Mouse (Mus musculus) heart, embryonic 11.5 days (tissue): Measurements from ENCODE around the gene Pnp. TPM values are rescaled to one million over a fixed set of nuclear protein-coding genes. Genes with fewer than 3 reads are reported as not detected.
"Not testable (repeated sequence)": the region's sequence is repeated elsewhere in the genome, so short reads cannot be mapped to it uniquely, and the experiment has no call there.

Source experiments
- ATAC-seq: fragments of 200-750 bp; cut with Nextera tagmentation; replicated peaks from 2 replicates; pipeline ENCODE4 v1.8.0; 2017; ENCODE audit warnings: moderate library complexity; ENCODE audit not compliant: insufficient number of reproducible peaks, low FRiP score, low TSS enrichment
- H3K27ac ChIP-seq: fragments of 300-500 bp; sonication (generic); 2 replicates; pipeline ENCODE4 v1.5.1; 2014; ENCODE audit warnings: mild to moderate bottlenecking, low read depth, low read length
- H3K27me3 ChIP-seq: fragments of 300-500 bp; sonication (generic); 2 replicates; pipeline ENCODE4 v1.6.1; 2014; ENCODE audit warnings: mild to moderate bottlenecking, low read length, mixed read lengths; ENCODE audit not compliant: control insufficient read depth, insufficient read depth
- H3K36me3 ChIP-seq: fragments of 300-500 bp; sonication (generic); 2 replicates; pipeline ENCODE4 v1.6.1; 2014; ENCODE audit warnings: mild to moderate bottlenecking, low read length, moderate library complexity, mixed read lengths; ENCODE audit not compliant: control insufficient read depth, insufficient read depth
- H3K4me1 ChIP-seq: fragments of 300-500 bp; sonication (generic); 2 replicates; pipeline ENCODE4 v1.6.1; 2014; ENCODE audit warnings: low read length; ENCODE audit not compliant: control insufficient read depth, insufficient read depth
- H3K4me2 ChIP-seq: fragments of 300-500 bp; sonication (generic); 2 replicates; pipeline ENCODE4 v1.6.1; 2014; ENCODE audit warnings: mild to moderate bottlenecking, moderate library complexity
- H3K4me3 ChIP-seq: fragments of 300-500 bp; sonication (generic); 2 replicates; pipeline ENCODE4 v1.5.1; 2014; ENCODE audit warnings: low read depth, low read length
- H3K9ac ChIP-seq: fragments of 300-500 bp; sonication (generic); 2 replicates; pipeline ENCODE4 v1.6.1; 2014; ENCODE audit warnings: mild to moderate bottlenecking, low read depth, low read length, moderate library complexity
- H3K9me3 ChIP-seq: fragments of 300-500 bp; sonication (generic); replicated peaks from 2 replicates; pipeline ENCODE4 v1.6.1; 2016; ENCODE audit warnings: low read length; ENCODE audit not compliant: control insufficient read depth
- WGBS: fragments of 180-500 bp; shearing (Covaris S2); extraction: QIAGEN DNeasy Blood & Tissue Kit; methylation state at CpG from one replicate; pipeline ENCODE4 v1.1.7; 2014; ENCODE audit not compliant: insufficient replicate concordance; 5-methylcytosine and 5-hydroxymethylcytosine counted together
- polyA plus RNA-seq: library from polyadenylated mRNA; unstranded; fragments of >200 nt; fragmentation: Nextera tagmentation; extraction: Ambion mirVana; gene quantifications from 2 replicates; pipeline ENCODE4 v1.2.1, GENCODE M21; 2014

Gene Pnp
- polyA plus RNA-seq, 1 experiment from 2014 or later = 46.6 TPM

GRCm38 (mm10) chr14:51007152-51007801, 76.4 kb downstream of the Pnp start, which contains the start of gene Rnase10:
TSS of gene Rnase10 (plus strand) at chr14:51007751.
- 74% methylated on average over 8 of the region's 8 CpGs for WGBS
- 0 out of 2 replicates have a peak, but pooled peaks cover 3% of the 10 kb centered on the region for H3K4me1 ChIP-seq
- ATAC-seq = no peak
- no peak within 1 kb of the TSS for H3K9ac ChIP-seq
- no peaks in the 10 kb centered on the region for H3K36me3 ChIP-seq
- no peak within 1 kb of the TSS for H3K4me2 ChIP-seq
- peak within 1 kb of the TSS; percentile 73 for H3K27ac ChIP-seq
- no peaks in the 10 kb centered on the region for H3K27me3 ChIP-seq
- H3K4me3 ChIP-seq = no peak within 1 kb of the TSS
- H3K9me3 ChIP-seq = no peaks in the 10 kb centered on the region

GRCm38 (mm10) chr14:51007914-51008713, 77.2 kb downstream of the Pnp start:
- Histone ChIP-seq H3K9me3 (no peaks in the 10 kb centered on the region), H3K9ac (no peak overlapping the region), H3K4me1 (0 out of 2 replicates have a peak, but pooled peaks cover 3% of the 10 kb centered on the region), H3K4me2 (no peak overlapping the region), H3K36me3 (no peaks in the 10 kb centered on the region), H3K27me3 (no peaks in the 10 kb centered on the region), H3K27ac (peak overlapping the region; percentile 73), H3K4me3 (no peak overlapping the region)
- 55% methylated on average over 13 of the region's 13 CpGs for WGBS
- ATAC-seq = peak; percentile 73

GRCm38 (mm10) chr14:51008781-51009180, 77.9 kb downstream of the Pnp start:
- Histone ChIP-seq H3K4me1 (0 out of 2 replicates have a peak, but pooled peaks cover 3% of the 10 kb centered on the region), H3K4me2 (no peak overlapping the region), H3K27me3 (no peaks in the 10 kb centered on the region), H3K27ac (peak overlapping the region; percentile 67), H3K4me3 (no peak overlapping the region), H3K9me3 (no peaks in the 10 kb centered on the region), H3K36me3 (no peaks in the 10 kb centered on the region), H3K9ac (no peak overlapping the region)
- no peak for ATAC-seq
- 68% methylated on average over 4 of the region's 4 CpGs for WGBS

- Histone ChIP-seq H3K36me3 (no peaks in the 10 kb centered on the region), H3K27me3 (no peaks in the 10 kb centered on the region), H3K9me3 (no peaks in the 10 kb centered on the region), H3K4me1 (0 out of 2 replicates have a peak, but pooled peaks cover 3% of the 10 kb centered on the region), H3K9ac (no peak overlapping the region), H3K27ac (peak overlapping the region; percentile 67; the same call in 1 of the 2 replicates), H3K4me2 (no peak overlapping the region), H3K4me3 (no peak overlapping the region)
- 76% methylated on average over 6 of the region's 6 CpGs for WGBS
- no peak for ATAC-seq
These were observed 78.7 kb downstream of the Pnp start for GRCm38 (mm10) chr14:51009572-51009971.

GRCm38 (mm10) chr14:51014724-51015123, 83.8 kb downstream of the Pnp start:
- H3K27ac ChIP-seq, H3K4me3 ChIP-seq, H3K27me3 ChIP-seq, H3K9me3 ChIP-seq, H3K4me1 ChIP-seq, H3K9ac ChIP-seq, H3K36me3 ChIP-seq, ATAC-seq, H3K4me2 ChIP-seq: not testable (repeated sequence)
- WGBS = 80% methylated on average over 3 of the region's 3 CpGs

Other genes with a start within 250 kb of the Pnp start
- gene Olfr747, start 237.9 kb upstream of the Pnp start, polyA plus RNA-seq = not detected in 2 replicates
- not detected in 2 replicates for gene Olfr748, start 223.7 kb upstream of the Pnp start, polyA plus RNA-seq
- not detected in 2 replicates for gene Olfr749, start 186.0 kb upstream of the Pnp start, polyA plus RNA-seq
- 51.7 and 55.8 TPM in 2 replicates for gene Ttc5, start 145.6 kb upstream of the Pnp start, polyA plus RNA-seq
- not detected in 2 replicates for gene Ccnb1ip1, start 123.3 kb upstream of the Pnp start, polyA plus RNA-seq
- gene Parp2, start 123.2 kb upstream of the Pnp start, polyA plus RNA-seq = 45.2 and 48.5 TPM in 2 replicates
- 4.4 and 6.5 TPM in 2 replicates for gene Tep1, start 60.5 kb upstream of the Pnp start, polyA plus RNA-seq
- gene Klhl33, start 33.6 kb upstream of the Pnp start, polyA plus RNA-seq = 0.11 TPM in 1 of 2 replicates, not detected in the other
- 124 and 136 TPM in 2 replicates for gene Osgep, start 6.2 kb upstream of the Pnp start, polyA plus RNA-seq
- 177 and 188 TPM in 2 replicates for gene Apex1, start 6.1 kb upstream of the Pnp start, polyA plus RNA-seq
- gene Pip4p1, start 226 bp upstream of the Pnp start, polyA plus RNA-seq = 30.3 and 33.6 TPM in 2 replicates
- not detected in 2 replicates for gene Gm49342, start 13.4 kb downstream of the Pnp start, polyA plus RNA-seq
- gene Pnp2, start 24.9 kb downstream of the Pnp start, polyA plus RNA-seq = 0.47 and 0.61 TPM in 2 replicates
- 0.23 and 0.24 TPM in 2 replicates for gene Rnase10, start 76.7 kb downstream of the Pnp start, polyA plus RNA-seq
- gene Rnase9, start 110.8 kb downstream of the Pnp start, polyA plus RNA-seq = not detected in 2 replicates
- not detected in 2 replicates for gene Rnase11, start 119.1 kb downstream of the Pnp start, polyA plus RNA-seq
- 0.46 TPM in 1 of 2 replicates, not detected in the other for gene Rnase12, start 126.6 kb downstream of the Pnp start, polyA plus RNA-seq
- gene Olfr750, start 143.4 kb downstream of the Pnp start, polyA plus RNA-seq = not detected in 2 replicates
- gene Rnase4, start 160.0 kb downstream of the Pnp start, polyA plus RNA-seq = 11.5 and 12.6 TPM in 2 replicates
- gene Ang, start 160.1 kb downstream of the Pnp start, polyA plus RNA-seq = 2.1 and 2.8 TPM in 2 replicates
- not detected in 2 replicates for gene Eddm3b, start 183.3 kb downstream of the Pnp start, polyA plus RNA-seq
- gene Rnase6, start 192.8 kb downstream of the Pnp start, polyA plus RNA-seq = not detected in 2 replicates
- not detected in 2 replicates for gene Rnase1, start 215.7 kb downstream of the Pnp start, polyA plus RNA-seq
- not detected in 2 replicates for gene Rnase2b, start 231.2 kb downstream of the Pnp start, polyA plus RNA-seq